Mouse (Mus musculus) left cerebral cortex, postnatal 4 days (tissue): ENCODE results near the gene Dhx32. TPM values are rescaled to one million over a fixed set of nuclear protein-coding genes. Genes with fewer than 3 reads are reported as not detected.
"Not testable (repeated sequence)": the region's sequence is repeated elsewhere in the genome, so short reads cannot be mapped to it uniquely, and the experiment has no call there.

Source experiments
- DNase-seq: peaks from one replicate; pipeline ENCODE4 v3.0.0-alpha.2; 2022
- intact Hi-C: fragments of 180-260 bp; cut with DNase I; formaldehyde crosslinking; loops from one replicate; pipeline ENCODE4 v1.15.1; 2025
- total RNA-seq, 2 experiments: library from RNA; stranded (reverse); gene quantifications; 2 replicates each; pipeline ENCODE4 v1.2.3; 2021

Dhx32 gene
- total RNA-seq, 2 experiments from 2014 or later: 48.1 to 52.0 TPM

- intact Hi-C loops: no loop called here
- peak; percentile 83 for DNase-seq
Observed at GRCm38 (mm10) chr7:133731971-133732645, 50.4 kb downstream of the Dhx32 start.

GRCm38 (mm10) chr7:133730324-133731191 is 52.0 kb downstream of the Dhx32 start:
- intact Hi-C loops: no loop called here
- no peak for DNase-seq

GRCm38 (mm10) chr7:133729351-133729750 is 53.2 kb downstream of the Dhx32 start:
- intact Hi-C loops: no loop called here
- DNase-seq: peak; percentile 29

- intact Hi-C loops: no loop called here
Observed at GRCm38 (mm10) chr7:133727027-133727426, 55.5 kb downstream of the Dhx32 start.

GRCm38 (mm10) chr7:133725571-133725970 is 57.0 kb downstream of the Dhx32 start:
- no peak for DNase-seq
- intact Hi-C loops: no loop called here

More at GRCm38 (mm10) chr7:133727027-133727426, 55.5 kb downstream of the Dhx32 start:
- no peak for DNase-seq

GRCm38 (mm10) chr7:133724844-133725243 is 57.7 kb downstream of the Dhx32 start:
- intact Hi-C loops: no loop called here
- DNase-seq: no peak

GRCm38 (mm10) chr7:133720616-133721015 is 61.9 kb downstream of the Dhx32 start:
- intact Hi-C loops: no loop called here
- no peak for DNase-seq

GRCm38 (mm10) chr7:133718580-133718979 is 63.9 kb downstream of the Dhx32 start:
- no peak for DNase-seq
- intact Hi-C loops: no loop called here

GRCm38 (mm10) chr7:133715387-133715786 is 67.1 kb downstream of the Dhx32 start:
- intact Hi-C loops: no loop called here
- DNase-seq: no peak

GRCm38 (mm10) chr7:133707301-133707700 is 75.2 kb downstream of the Dhx32 start:
- DNase-seq: no peak
- intact Hi-C loops: no loop called here

GRCm38 (mm10) chr7:133703906-133704305 is 78.6 kb downstream of the Dhx32 start:
- no peak for DNase-seq
- intact Hi-C loops: no loop called here

GRCm38 (mm10) chr7:133702333-133702732 is 80.2 kb downstream of the Dhx32 start:
- intact Hi-C loops: no loop called here

GRCm38 (mm10) chr7:133701366-133701765 is 81.2 kb downstream of the Dhx32 start:
- intact Hi-C loops: no loop called here
- DNase-seq: no peak

More at GRCm38 (mm10) chr7:133702333-133702732, 80.2 kb downstream of the Dhx32 start:
- DNase-seq: no peak

GRCm38 (mm10) chr7:133699885-133700284 is 82.6 kb downstream of the Dhx32 start:
- intact Hi-C loops: no loop called here
- DNase-seq: no peak

- intact Hi-C loops: no loop called here
- no peak for DNase-seq
Observed at GRCm38 (mm10) chr7:133698021-133698709, 84.4 kb downstream of the Dhx32 start.

GRCm38 (mm10) chr7:133685644-133686043 is 96.9 kb downstream of the Dhx32 start:
- DNase-seq, intact Hi-C loops: not testable (repeated sequence)

GRCm38 (mm10) chr7:133684701-133685100 is 97.8 kb downstream of the Dhx32 start:
- intact Hi-C loops: no loop called here
- DNase-seq: no peak

GRCm38 (mm10) chr7:133684110-133684509 is 98.4 kb downstream of the Dhx32 start:
- intact Hi-C loops: no loop called here
- no peak for DNase-seq

- intact Hi-C loops: no loop called here
- DNase-seq: no peak
Observed at GRCm38 (mm10) chr7:133683626-133684025, 98.9 kb downstream of the Dhx32 start.

- DNase-seq: no peak
- intact Hi-C loops: no loop called here
Observed at GRCm38 (mm10) chr7:133679961-133680360, 102.6 kb downstream of the Dhx32 start, which contains the start of gene Mmp21. Gene Mmp21 (minus strand): TSS chr7:133680061.

GRCm38 (mm10) chr7:133679439-133679838 is 103.1 kb downstream of the Dhx32 start:
- intact Hi-C loops: no loop called here

More at GRCm38 (mm10) chr7:133679439-133679838, 103.1 kb downstream of the Dhx32 start:
- peak; percentile 59 for DNase-seq
